Mouse (Mus musculus): ENCODE data around the gene Shisa6. TPM values are rescaled to one million over a fixed set of nuclear protein-coding genes. Genes with fewer than 3 reads are reported as not detected.

The Shisa6 gene
- polyA plus RNA-seq, 1 experiment from 2014 or later = 8.7 TPM

DNA sequence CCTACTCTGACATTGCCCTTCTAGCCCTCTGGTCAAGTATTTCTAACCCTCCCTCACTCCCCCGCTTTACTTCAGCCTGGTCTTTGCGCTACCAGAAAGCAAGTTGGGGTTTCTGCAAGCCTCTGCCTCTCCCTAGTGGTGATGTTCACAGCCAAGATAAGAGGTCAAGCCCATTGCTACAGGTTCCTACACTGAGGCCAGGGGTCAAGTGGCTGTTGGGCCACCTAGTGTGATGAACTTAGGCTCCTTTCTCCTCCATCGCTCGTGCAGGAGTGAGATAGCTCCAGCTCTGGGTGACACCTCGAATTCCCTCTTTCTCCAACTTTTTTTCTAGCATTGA, 1.2 kb upstream of the Shisa6 start:
- ATAC-seq (ENCODE audit: low FRiP score) = peak; percentile 32; the same call in 1 of the 2 replicates
- peak overlapping the region; percentile 76 for H3K4me3 ChIP-seq (replicated peaks)
- peaks cover 26% of the 10 kb centered on the region for H3K27me3 ChIP-seq (replicated peaks)
- H3K4me2 ChIP-seq = peak overlapping the region; percentile 90
- peak overlapping the region; percentile 71 for H3K9ac ChIP-seq (replicated peaks)
- peak overlapping the region; percentile 86 for H3K27ac ChIP-seq (replicated peaks)
- H3K36me3 ChIP-seq = no peaks in the 10 kb centered on the region
- no peaks in the 10 kb centered on the region for H3K9me3 ChIP-seq (replicated peaks)
- peaks cover 49% of the 10 kb centered on the region for H3K4me1 ChIP-seq
- WGBS = 5% methylated on average over 5 of the region's 5 CpGs

DNA sequence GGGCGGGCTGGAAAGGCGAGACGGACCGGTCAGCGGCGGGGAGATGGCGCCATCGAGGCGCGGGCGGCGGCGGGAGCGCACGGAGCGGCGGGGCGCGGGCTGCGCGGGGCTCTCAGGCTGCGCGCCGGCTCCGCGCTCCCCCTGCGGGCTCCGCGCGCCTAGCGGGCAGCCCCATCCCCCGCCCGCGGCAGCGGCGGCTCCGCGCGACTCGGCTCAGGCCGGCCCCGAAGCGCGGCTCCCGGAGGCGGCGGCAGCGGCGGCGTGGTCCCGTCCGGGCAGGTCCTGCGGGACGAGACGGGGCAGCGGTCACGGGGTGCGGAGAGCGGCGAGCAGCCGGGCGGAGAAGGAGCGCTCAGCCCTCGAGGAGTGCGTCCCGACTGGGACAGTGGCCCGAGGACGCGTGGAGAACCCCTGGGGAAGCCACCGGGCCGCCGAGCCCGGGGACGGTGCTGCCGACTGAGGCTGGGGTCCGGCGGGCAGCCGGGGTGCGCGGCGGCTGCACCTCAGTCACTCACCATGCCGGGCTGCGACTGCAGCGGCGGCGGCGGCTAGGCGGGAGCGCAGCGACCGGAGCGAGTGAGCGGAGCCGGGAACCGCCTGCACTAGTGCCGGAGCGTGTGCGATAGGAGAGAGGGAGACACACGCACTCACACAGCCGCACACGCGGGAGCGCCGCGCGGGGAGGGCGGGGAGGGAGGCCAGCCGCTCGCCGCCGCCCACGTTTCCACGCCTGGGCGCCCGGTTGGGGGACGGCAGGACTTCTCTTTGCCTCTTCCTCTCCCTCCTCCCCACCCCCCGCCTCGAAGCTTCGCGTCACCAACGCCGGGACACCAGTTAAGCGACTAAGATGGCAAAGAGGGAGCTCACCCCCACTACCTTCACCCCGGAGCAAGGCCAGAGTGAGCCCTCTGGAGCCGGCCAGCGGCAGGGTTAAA, 549 bp upstream of the Shisa6 start:
- peaks cover 26% of the 10 kb centered on the region for H3K27me3 ChIP-seq (replicated peaks)
- WGBS = under 1% methylated on average over 121 of the region's 126 CpGs
- peak; percentile 76 for ATAC-seq (ENCODE audit: low FRiP score)
- peak overlapping the region; percentile 90 for H3K4me2 ChIP-seq
- peak overlapping the region; percentile 76 for H3K4me3 ChIP-seq (replicated peaks)
- H3K27ac ChIP-seq (replicated peaks) = peak overlapping the region; percentile 86
- H3K9ac ChIP-seq (replicated peaks) = peak overlapping the region; percentile 71
- peaks cover 49% of the 10 kb centered on the region for H3K4me1 ChIP-seq
- no peaks in the 10 kb centered on the region for H3K9me3 ChIP-seq (replicated peaks)
- H3K36me3 ChIP-seq = no peaks in the 10 kb centered on the region

DNA sequence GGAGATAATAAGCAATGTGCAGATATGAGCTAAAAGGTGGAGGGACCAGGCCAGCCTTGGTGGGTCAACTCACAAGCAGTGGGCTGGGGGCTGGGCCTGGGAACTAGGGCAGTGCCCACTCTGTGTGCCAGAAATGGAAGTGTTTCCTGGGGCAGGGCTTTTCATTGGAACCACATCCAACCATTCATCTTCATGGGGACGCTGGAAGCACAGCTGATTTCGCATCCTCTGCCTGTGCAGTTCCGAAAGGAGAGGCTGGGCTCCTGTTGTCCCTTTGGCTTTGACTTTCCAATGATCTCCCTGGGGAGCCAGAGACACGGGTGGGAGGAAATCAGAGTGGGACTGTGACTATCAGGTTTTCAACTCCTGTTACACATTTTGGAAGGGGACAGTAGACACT, 1.5 kb downstream of the Shisa6 start:
- Histone ChIP-seq H3K36me3 (no peaks in the 10 kb centered on the region), H3K27me3 (replicated peaks) (peaks cover 26% of the 10 kb centered on the region), H3K9ac (replicated peaks) (peak overlapping the region; percentile 71; the same call in 1 of the 2 replicates), H3K4me2 (peak overlapping the region; percentile 90), H3K4me3 (replicated peaks) (peak overlapping the region; percentile 76), H3K9me3 (replicated peaks) (no peaks in the 10 kb centered on the region), H3K27ac (replicated peaks) (no peak overlapping the region), H3K4me1 (peaks cover 49% of the 10 kb centered on the region)
- ATAC-seq (ENCODE audit: low FRiP score) = no peak
- WGBS = 22% methylated on average over 4 of the region's 4 CpGs

DNA sequence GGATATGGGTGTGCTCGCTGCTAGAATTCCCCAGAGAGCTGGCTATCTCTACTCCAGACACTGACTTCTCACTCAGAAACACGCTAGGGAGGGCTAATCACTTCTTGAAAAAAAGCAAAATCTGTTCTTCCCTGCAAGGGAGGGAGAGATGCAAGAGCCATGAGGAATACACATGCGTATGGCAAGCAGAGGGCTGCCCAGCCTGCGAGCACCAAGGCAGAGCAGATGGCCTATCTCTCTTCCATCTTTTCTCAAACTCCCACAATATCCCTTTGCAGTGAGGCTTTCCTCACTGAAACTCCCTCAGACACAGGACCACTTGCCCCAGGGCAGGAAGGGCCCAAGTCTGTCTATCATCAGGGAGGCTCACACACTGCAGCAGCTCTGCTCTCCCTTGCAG, 3.4 kb downstream of the Shisa6 start:
- peaks cover 19% of the 10 kb centered on the region for H3K27me3 ChIP-seq (replicated peaks)
- H3K36me3 ChIP-seq = no peaks in the 10 kb centered on the region
- H3K4me3 ChIP-seq (replicated peaks) = peak overlapping the region; percentile 76
- H3K27ac ChIP-seq (replicated peaks) = no peak overlapping the region
- ATAC-seq (ENCODE audit: low FRiP score) = no peak
- H3K9ac ChIP-seq (replicated peaks) = 0 out of 2 replicates have a peak overlapping the region, but pooled peaks have one; percentile 24
- H3K9me3 ChIP-seq (replicated peaks) = no peaks in the 10 kb centered on the region
- peaks cover 35% of the 10 kb centered on the region for H3K4me1 ChIP-seq
- H3K4me2 ChIP-seq = peak overlapping the region; percentile 90
- 69% methylated on average over 4 of the region's 4 CpGs for WGBS

DNA sequence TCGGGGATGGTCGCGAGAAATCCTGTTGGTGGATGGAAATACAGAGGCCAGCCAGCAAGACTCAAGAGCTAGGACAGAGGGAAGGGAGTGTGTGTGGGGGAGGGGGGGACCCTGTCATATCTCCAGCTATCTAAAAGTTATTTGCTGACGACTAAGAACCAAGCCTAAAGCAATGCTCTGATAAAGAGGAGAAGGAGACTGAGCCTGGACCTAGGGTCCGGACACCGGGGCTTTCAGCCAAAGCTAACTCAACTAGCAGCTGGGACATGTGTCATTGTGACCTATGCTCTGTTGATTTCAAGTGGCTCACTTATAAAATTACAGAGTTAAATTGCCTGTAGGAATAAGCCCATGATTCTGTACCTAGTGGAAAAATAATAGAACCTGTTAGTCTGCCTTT, 6.4 kb downstream of the Shisa6 start:
- H3K4me3 ChIP-seq (replicated peaks) = no peak overlapping the region
- peaks cover 9% of the 10 kb centered on the region for H3K27me3 ChIP-seq (replicated peaks)
- no peak overlapping the region for H3K4me2 ChIP-seq
- no peak overlapping the region for H3K27ac ChIP-seq (replicated peaks)
- no peaks in the 10 kb centered on the region for H3K36me3 ChIP-seq
- H3K9ac ChIP-seq (replicated peaks) = no peak overlapping the region
- peaks cover 15% of the 10 kb centered on the region for H3K4me1 ChIP-seq
- no peaks in the 10 kb centered on the region for H3K9me3 ChIP-seq (replicated peaks)
- no peak for ATAC-seq (ENCODE audit: low FRiP score)
- 90% methylated on average over 6 of the region's 6 CpGs for WGBS

DNA sequence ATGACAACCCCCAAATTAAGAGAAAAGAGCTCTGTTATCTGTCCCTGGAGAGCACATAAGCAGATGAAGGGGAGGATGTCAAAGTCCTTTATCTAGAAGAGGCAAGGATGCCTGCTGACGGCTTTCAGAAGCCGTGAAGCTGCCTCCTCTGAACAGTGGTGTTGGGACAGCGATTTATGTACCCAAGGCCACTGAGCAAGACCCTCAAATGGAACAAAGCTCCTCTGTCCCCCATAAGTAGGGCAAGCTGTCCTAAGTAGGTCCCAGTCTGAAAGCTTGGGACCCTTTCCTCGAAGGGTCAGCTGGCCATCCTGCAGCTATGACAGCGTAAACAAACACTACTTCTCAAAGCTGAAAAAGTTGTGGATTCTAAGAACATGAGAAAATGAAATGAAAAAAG, 11.4 kb downstream of the Shisa6 start:
- Histone ChIP-seq H3K27ac (replicated peaks) (no peak overlapping the region), H3K9ac (replicated peaks) (no peak overlapping the region), H3K4me3 (replicated peaks) (no peak overlapping the region), H3K4me2 (no peak overlapping the region), H3K4me1 (no peaks in the 10 kb centered on the region), H3K9me3 (replicated peaks) (no peaks in the 10 kb centered on the region), H3K36me3 (no peaks in the 10 kb centered on the region), H3K27me3 (replicated peaks) (no peaks in the 10 kb centered on the region)
- no peak for ATAC-seq (ENCODE audit: low FRiP score)
- 69% methylated on average over 5 of the region's 5 CpGs for WGBS

DNA sequence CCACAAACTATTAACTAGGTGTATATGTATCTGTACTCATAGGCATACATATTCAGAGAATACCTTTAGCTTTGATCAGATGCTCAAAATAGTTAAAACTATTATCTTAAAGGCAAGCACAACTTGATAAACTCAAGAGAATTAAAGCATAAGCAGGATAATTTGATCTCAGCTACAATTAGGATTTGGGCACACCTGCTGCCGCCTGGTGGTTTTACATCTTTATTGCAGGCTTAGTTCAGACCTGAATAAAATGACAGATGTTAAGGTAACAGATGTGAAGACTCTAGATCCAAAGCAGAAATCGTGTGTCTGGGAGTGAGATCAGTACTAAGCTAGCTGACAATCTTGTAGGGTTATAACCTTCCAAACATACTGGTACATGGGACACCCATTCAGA, 24.8 kb downstream of the Shisa6 start:
- Histone ChIP-seq H3K27me3 (replicated peaks) (no peaks in the 10 kb centered on the region), H3K9ac (replicated peaks) (no peak overlapping the region), H3K4me1 (no peaks in the 10 kb centered on the region), H3K27ac (replicated peaks) (no peak overlapping the region), H3K4me3 (replicated peaks) (no peak overlapping the region), H3K4me2 (no peak overlapping the region), H3K9me3 (replicated peaks) (no peaks in the 10 kb centered on the region), H3K36me3 (no peaks in the 10 kb centered on the region)
- 79% methylated on average over 2 of the region's 2 CpGs for WGBS
- no peak for ATAC-seq (ENCODE audit: low FRiP score)

DNA sequence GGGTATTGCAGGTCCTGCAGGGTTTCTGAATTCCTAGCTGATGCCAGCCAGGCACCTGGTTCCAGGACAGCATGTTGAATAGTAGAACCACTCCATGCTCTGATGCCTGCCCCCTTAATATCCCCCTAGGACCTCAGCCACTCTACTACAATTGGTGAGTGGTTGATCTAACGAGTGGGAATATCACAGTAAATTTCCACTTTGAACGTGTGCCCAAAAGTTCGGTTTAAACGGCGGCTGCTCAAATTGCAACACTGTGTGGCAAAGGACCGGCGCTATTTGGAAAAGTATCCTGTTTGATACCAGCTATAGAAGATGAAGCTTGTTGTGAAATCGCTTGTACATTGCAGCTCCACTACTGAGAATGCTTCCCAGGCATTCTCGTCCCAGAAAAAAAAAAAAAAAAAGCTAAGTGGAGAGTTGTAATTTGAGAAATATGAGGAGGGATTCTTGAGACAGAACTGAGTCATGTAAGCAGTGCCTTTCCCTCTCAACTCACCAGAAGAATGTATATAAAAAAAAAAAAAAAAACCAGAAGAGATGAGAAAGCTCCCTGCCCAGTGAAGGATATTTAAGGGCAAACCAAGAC, 26.8 kb downstream of the Shisa6 start:
- no peak overlapping the region for H3K9ac ChIP-seq (replicated peaks)
- no peaks in the 10 kb centered on the region for H3K9me3 ChIP-seq (replicated peaks)
- no peaks in the 10 kb centered on the region for H3K4me1 ChIP-seq
- no peaks in the 10 kb centered on the region for H3K36me3 ChIP-seq
- H3K4me2 ChIP-seq = no peak overlapping the region
- ATAC-seq (ENCODE audit: low FRiP score) = no peak
- no peak overlapping the region for H3K27ac ChIP-seq (replicated peaks)
- H3K4me3 ChIP-seq (replicated peaks) = no peak overlapping the region
- no peaks in the 10 kb centered on the region for H3K27me3 ChIP-seq (replicated peaks)
- WGBS = 81% methylated on average over 9 of the region's 9 CpGs

DNA sequence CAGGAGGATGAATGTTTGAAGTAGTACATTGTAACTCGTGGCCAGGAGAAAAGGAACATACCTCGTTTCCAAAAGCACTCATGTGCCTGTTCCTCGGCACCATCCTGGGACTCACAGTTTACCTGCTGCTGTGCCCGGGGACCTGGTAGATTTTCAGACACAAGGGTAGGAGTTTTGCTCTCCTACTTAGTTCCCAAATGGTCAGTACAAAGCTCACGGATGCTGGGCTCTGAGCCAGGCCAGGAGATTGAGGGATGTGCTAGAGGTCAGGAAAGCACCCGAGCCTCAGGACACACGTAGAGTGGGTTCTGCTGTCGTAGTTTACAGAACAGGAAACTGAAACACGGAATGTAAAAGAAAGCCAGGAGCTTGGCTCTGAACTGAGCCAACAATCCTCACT, 29.5 kb downstream of the Shisa6 start:
- Histone ChIP-seq H3K4me2 (no peak overlapping the region), H3K9ac (replicated peaks) (no peak overlapping the region), H3K36me3 (no peaks in the 10 kb centered on the region), H3K4me1 (no peaks in the 10 kb centered on the region), H3K27me3 (replicated peaks) (no peaks in the 10 kb centered on the region), H3K4me3 (replicated peaks) (no peak overlapping the region), H3K27ac (replicated peaks) (no peak overlapping the region), H3K9me3 (replicated peaks) (no peaks in the 10 kb centered on the region)
- ATAC-seq (ENCODE audit: low FRiP score) = no peak
- WGBS = 79% methylated on average over 9 of the region's 9 CpGs

DNA sequence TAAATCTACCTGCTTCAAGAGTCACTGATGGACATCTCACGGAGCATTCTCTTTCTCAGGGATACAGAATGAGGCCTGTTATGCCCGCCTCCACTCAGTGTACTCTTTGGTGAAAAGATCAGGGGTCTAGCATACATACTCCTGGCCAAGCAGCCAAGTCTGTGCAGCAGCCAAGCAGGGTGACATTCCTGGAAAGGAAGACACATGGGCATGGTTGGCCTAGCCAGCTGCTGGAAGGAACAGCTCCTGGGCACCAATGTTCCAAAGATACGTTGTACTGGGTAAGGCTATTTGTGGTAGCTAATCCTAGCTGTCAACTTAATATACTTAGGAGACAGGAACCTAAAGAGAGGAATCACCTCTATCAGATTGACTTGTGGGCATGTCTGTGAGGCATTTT, 31.4 kb downstream of the Shisa6 start:
- no peak overlapping the region for H3K27ac ChIP-seq (replicated peaks)
- no peaks in the 10 kb centered on the region for H3K27me3 ChIP-seq (replicated peaks)
- ATAC-seq (ENCODE audit: low FRiP score) = no peak
- 94% methylated on average over 3 of the region's 3 CpGs for WGBS
- H3K9me3 ChIP-seq (replicated peaks) = no peaks in the 10 kb centered on the region
- H3K9ac ChIP-seq (replicated peaks) = no peak overlapping the region
- H3K4me1 ChIP-seq = no peaks in the 10 kb centered on the region
- no peak overlapping the region for H3K4me2 ChIP-seq
- no peak overlapping the region for H3K4me3 ChIP-seq (replicated peaks)
- no peaks in the 10 kb centered on the region for H3K36me3 ChIP-seq

DNA sequence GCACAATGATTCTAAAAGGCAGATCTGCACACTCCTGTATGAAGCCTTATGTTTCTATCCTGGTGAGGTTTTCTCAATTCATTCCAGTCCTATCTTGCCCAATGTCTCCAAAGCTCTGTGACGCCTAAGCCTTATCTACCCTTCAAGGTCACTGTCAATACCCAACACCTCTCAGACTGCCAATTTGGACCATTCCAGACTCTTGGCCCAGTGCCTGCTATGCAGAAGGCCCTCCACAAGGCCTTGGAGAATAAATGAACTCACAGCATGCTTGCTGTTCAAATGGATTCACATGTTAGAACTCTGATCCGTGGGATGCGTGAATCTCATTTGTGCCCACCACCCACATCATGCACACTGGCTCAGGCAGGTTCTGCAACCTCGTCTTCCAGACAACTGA, 38.0 kb downstream of the Shisa6 start:
- Histone ChIP-seq H3K4me1 (no peaks in the 10 kb centered on the region), H3K36me3 (no peaks in the 10 kb centered on the region), H3K9ac (replicated peaks) (no peak overlapping the region), H3K4me2 (no peak overlapping the region), H3K4me3 (replicated peaks) (no peak overlapping the region), H3K27me3 (replicated peaks) (no peaks in the 10 kb centered on the region), H3K27ac (replicated peaks) (no peak overlapping the region), H3K9me3 (replicated peaks) (no peaks in the 10 kb centered on the region)
- WGBS = 78% methylated on average over 4 of the region's 4 CpGs
- ATAC-seq (ENCODE audit: low FRiP score) = no peak

DNA sequence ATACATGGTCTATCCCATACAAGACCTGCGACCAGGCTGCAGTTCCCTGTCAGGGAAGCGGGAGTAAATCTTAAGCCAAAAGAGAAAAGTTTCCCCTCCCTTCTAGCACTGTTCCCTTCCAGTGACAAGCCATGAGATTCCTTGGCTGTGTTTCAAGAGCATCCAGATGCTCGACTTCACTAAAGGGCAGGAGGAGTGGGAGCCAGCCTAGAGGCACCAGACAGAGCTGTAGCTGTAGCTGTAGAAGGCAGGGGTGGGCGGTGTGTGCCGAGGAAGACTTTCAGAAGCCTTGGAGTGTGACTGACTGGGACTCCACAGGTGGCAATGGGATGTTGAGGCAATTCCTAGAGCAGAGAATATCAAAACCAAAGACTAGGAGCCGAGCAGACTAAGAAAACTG, 43.3 kb downstream of the Shisa6 start:
- Histone ChIP-seq H3K9ac (replicated peaks) (no peak overlapping the region), H3K4me1 (no peaks in the 10 kb centered on the region), H3K27ac (replicated peaks) (no peak overlapping the region), H3K9me3 (replicated peaks) (no peaks in the 10 kb centered on the region), H3K4me2 (no peak overlapping the region), H3K36me3 (no peaks in the 10 kb centered on the region), H3K4me3 (replicated peaks) (no peak overlapping the region), H3K27me3 (replicated peaks) (no peaks in the 10 kb centered on the region)
- no peak for ATAC-seq (ENCODE audit: low FRiP score)
- 73% methylated on average over 6 of the region's 6 CpGs for WGBS
